Mouse (Mus musculus): ENCODE measurements around the gene 1700088E04Rik.

1700088E04Rik gene

GRCm38 (mm10) chr15:79140866-79141565 lies at the start of gene 1700088E04Rik, which contains the start of gene Polr2f:
Gene 1700088E04Rik, minus strand, starts transcription at chr15:79141253.
Gene Polr2f, plus strand, starts transcription at chr15:79141009.
- DNase-seq (ENCODE audit: low read depth, low spot score) = peak; percentile 93

- no peak for DNase-seq (ENCODE audit: low read depth, low spot score)
Observed at GRCm38 (mm10) chr15:79187819-79188218, 46.8 kb upstream of the 1700088E04Rik start.

- no peak for DNase-seq (ENCODE audit: low read depth, low spot score)
Observed at GRCm38 (mm10) chr15:79185213-79185612, 44.2 kb upstream of the 1700088E04Rik start.

- DNase-seq (ENCODE audit: low read depth, low spot score) = no peak
Observed at GRCm38 (mm10) chr15:79176905-79177304, 35.9 kb upstream of the 1700088E04Rik start.

GRCm38 (mm10) chr15:79166712-79167111 lies 25.7 kb upstream of the 1700088E04Rik start:
- DNase-seq (ENCODE audit: low read depth, low spot score) = no peak

GRCm38 (mm10) chr15:79165140-79165539 lies 24.1 kb upstream of the 1700088E04Rik start, which contains the start of gene Sox10:
Gene Sox10, minus strand, starts transcription at chr15:79165240.
- DNase-seq (ENCODE audit: low read depth, low spot score) = no peak

GRCm38 (mm10) chr15:79164251-79164650 lies 23.2 kb upstream of the 1700088E04Rik start:
- no peak for DNase-seq (ENCODE audit: low read depth, low spot score)

GRCm38 (mm10) chr15:79162822-79163221 lies 21.8 kb upstream of the 1700088E04Rik start:
- no peak for DNase-seq (ENCODE audit: low read depth, low spot score)

- no peak for DNase-seq (ENCODE audit: low read depth, low spot score)
Observed at GRCm38 (mm10) chr15:79162301-79162700, 21.2 kb upstream of the 1700088E04Rik start.

GRCm38 (mm10) chr15:79155572-79155971 lies 14.5 kb upstream of the 1700088E04Rik start:
- no peak for DNase-seq (ENCODE audit: low read depth, low spot score)

- DNase-seq (ENCODE audit: low read depth, low spot score) = no peak
Observed at GRCm38 (mm10) chr15:79152709-79153108, 11.7 kb upstream of the 1700088E04Rik start.

- no peak for DNase-seq (ENCODE audit: low read depth, low spot score)
Observed at GRCm38 (mm10) chr15:79151881-79152280, 10.8 kb upstream of the 1700088E04Rik start.

GRCm38 (mm10) chr15:79148533-79148932 lies 7.5 kb upstream of the 1700088E04Rik start:
- no peak for DNase-seq (ENCODE audit: low read depth, low spot score)

- no peak for DNase-seq (ENCODE audit: low read depth, low spot score)
Observed at GRCm38 (mm10) chr15:79145522-79145921, 4.5 kb upstream of the 1700088E04Rik start.

GRCm38 (mm10) chr15:79144021-79144420 lies 3.0 kb upstream of the 1700088E04Rik start:
- DNase-seq (ENCODE audit: low read depth, low spot score) = no peak

GRCm38 (mm10) chr15:79143316-79143715 lies 2.3 kb upstream of the 1700088E04Rik start:
- no peak for DNase-seq (ENCODE audit: low read depth, low spot score)

GRCm38 (mm10) chr15:79141566-79141917 lies 489 bp upstream of the 1700088E04Rik start:
- DNase-seq (ENCODE audit: low read depth, low spot score) = no peak

GRCm38 (mm10) chr15:79139640-79140039 lies 1.4 kb downstream of the 1700088E04Rik start:
- no peak for DNase-seq (ENCODE audit: low read depth, low spot score)

GRCm38 (mm10) chr15:79135783-79136575 lies 5.1 kb downstream of the 1700088E04Rik start:
- DNase-seq (ENCODE audit: low read depth, low spot score) = no peak

- no peak for DNase-seq (ENCODE audit: low read depth, low spot score)
Observed at GRCm38 (mm10) chr15:79135332-79135731, 5.7 kb downstream of the 1700088E04Rik start.

- no peak for DNase-seq (ENCODE audit: low read depth, low spot score)
Observed at GRCm38 (mm10) chr15:79134496-79135270, 6.4 kb downstream of the 1700088E04Rik start.

- DNase-seq (ENCODE audit: low read depth, low spot score) = no peak
Observed at GRCm38 (mm10) chr15:79133191-79133661, 7.8 kb downstream of the 1700088E04Rik start.

Measured in WW6 (cell line).